Mouse (Mus musculus) heart, postnatal 0 days (tissue): ENCODE results near the gene Pnpla6. TPM values are rescaled to one million over a fixed set of nuclear protein-coding genes. Genes with fewer than 3 reads are reported as not detected.

Experiments used
- ATAC-seq: fragments of 200-750 bp; cut with Nextera tagmentation; 2 replicates; pipeline ENCODE4 v1.8.0; 2017; ENCODE audit warnings: low read depth, moderate number of reproducible peaks, moderate library complexity; ENCODE audit not compliant: insufficient read depth
- DNase-seq: peaks from one replicate; pipeline ENCODE4 v3.0.0-alpha.2; 2016; ENCODE audit warnings: low spot score
- H3K27ac ChIP-seq: fragments of 300-500 bp; sonication (generic); 2 replicates; pipeline ENCODE4 v1.5.1; 2014; ENCODE audit warnings: low read depth, mild to moderate bottlenecking
- H3K27me3 ChIP-seq: fragments of 300-500 bp; sonication (generic); 2 replicates; pipeline ENCODE4 v1.6.1; 2014; ENCODE audit warnings: low read length, mixed read lengths; ENCODE audit not compliant: control insufficient read depth, insufficient read depth
- H3K36me3 ChIP-seq: fragments of 300-500 bp; sonication (generic); replicated peaks from 2 replicates; pipeline ENCODE4 v1.6.1; 2014; ENCODE audit warnings: low read length, mixed read lengths; ENCODE audit not compliant: control insufficient read depth, insufficient read depth
- H3K4me1 ChIP-seq: fragments of 300-500 bp; sonication (generic); 2 replicates; pipeline ENCODE4 v1.6.1; 2014; ENCODE audit warnings: antibody characterized with exemption; ENCODE audit not compliant: control insufficient read depth, insufficient read depth
- H3K4me2 ChIP-seq: fragments of 300-500 bp; sonication (generic); 2 replicates; pipeline ENCODE4 v1.6.1; 2014; ENCODE audit warnings: low read depth, mild to moderate bottlenecking, low read length, moderate library complexity
- H3K4me3 ChIP-seq: fragments of 300-500 bp; sonication (generic); 2 replicates; pipeline ENCODE4 v1.5.1; 2014; ENCODE audit warnings: low read depth, low read length
- H3K9ac ChIP-seq: fragments of 300-500 bp; sonication (generic); replicated peaks from 2 replicates; pipeline ENCODE4 v1.6.1; 2014; ENCODE audit warnings: low read depth, low read length, mixed read lengths
- H3K9me3 ChIP-seq: fragments of 300-500 bp; sonication (generic); replicated peaks from 2 replicates; pipeline ENCODE4 v1.6.1; 2016; ENCODE audit warnings: low read length; ENCODE audit not compliant: control insufficient read depth
- CTCF ChIP-seq: IDR thresholded peaks from 2 replicates; pipeline ENCODE4 v1.5.1; 2016; ENCODE audit warnings: antibody characterized with exemption, control low read depth, low read depth
- EP300 ChIP-seq: IDR thresholded peaks from 2 replicates; pipeline ENCODE4 v1.6.1; 2016; ENCODE audit warnings: antibody characterized with exemption, low read depth
- WGBS: fragments of 180-500 bp; shearing (Covaris S2); extraction: QIAGEN DNeasy Blood & Tissue Kit; methylation state at CpG from one replicate; pipeline ENCODE4 v1.1.7; 2014; 5-methylcytosine and 5-hydroxymethylcytosine counted together
- polyA plus RNA-seq: library from polyadenylated mRNA; unstranded; fragments of >200 nt; fragmentation: Nextera tagmentation; extraction: Ambion mirVana; gene quantifications from 2 replicates; pipeline ENCODE4 v1.2.1, GENCODE M21; 2015
- total RNA-seq: library from RNA; depleted of rRNA; stranded (reverse); fragments of >200 nt; gene quantifications from 2 replicates; pipeline ENCODE4 v1.2.3, GENCODE M21; 2014; ENCODE audit warnings: low replicate concordance; rRNA removed

The Pnpla6 gene
- total and polyA plus RNA-seq, 2 experiments from 2014 or later: 8.4 to 41.7 TPM

DNA sequence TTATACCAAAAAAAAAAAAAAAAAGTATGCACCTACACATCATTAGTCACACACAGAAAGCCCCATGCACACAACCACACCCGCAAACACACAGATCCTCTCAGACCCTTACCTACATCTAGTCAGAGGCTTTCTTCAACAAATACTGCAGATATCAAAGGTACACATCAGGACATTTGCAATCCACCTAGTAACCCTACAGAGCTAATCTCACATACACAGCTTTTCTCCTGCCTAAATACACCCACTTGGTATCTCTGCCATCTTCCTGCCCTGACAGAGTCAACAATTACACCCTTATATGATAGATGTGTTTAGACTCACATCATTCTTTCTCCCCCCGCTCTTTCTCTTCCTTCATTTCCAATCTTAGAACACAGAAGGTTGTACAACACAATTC is 71.3 kb downstream of the Pnpla6 start:
- Histone ChIP-seq H3K9me3 (no peaks in the 10 kb centered on the region), H3K4me2 (no peak overlapping the region), H3K4me3 (no peak overlapping the region), H3K27ac (no peak overlapping the region), H3K36me3 (no peaks in the 10 kb centered on the region), H3K9ac (no peak overlapping the region), H3K4me1 (peaks cover 5% of the 10 kb centered on the region; the same call in 1 of the 2 replicates), H3K27me3 (peaks cover 18% of the 10 kb centered on the region; the same call in 1 of the 2 replicates)
- TF ChIP-seq EP300 (no peak), CTCF (no peak)
- DNase-seq: no peak
- no peak for ATAC-seq
- WGBS: 93% methylated on average over 2 of the region's 2 CpGs

DNA sequence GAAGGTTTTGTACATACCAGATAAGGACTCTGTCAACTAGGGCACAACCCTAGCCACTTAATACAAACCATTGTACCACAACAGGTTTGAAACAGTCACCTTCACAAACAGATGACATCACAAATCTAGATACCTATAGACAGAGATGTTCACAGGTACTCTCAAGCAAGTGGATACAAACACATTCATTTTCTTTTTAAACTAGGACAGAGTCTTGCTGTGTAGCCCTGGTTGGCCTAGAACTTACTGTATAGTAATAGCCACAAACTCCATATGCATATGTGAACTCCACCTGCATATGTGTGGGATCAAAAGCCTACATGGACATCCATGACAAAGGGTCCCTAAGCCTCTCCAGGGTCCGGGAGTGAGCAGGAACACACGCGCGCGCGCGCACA is 71.8 kb downstream of the Pnpla6 start, which contains the start of gene Camsap3:
Gene Camsap3 (plus strand): TSS at position 301 of the 398 bp plus-strand sequence.
- peak within 1 kb of the TSS; percentile 71 for H3K4me3 ChIP-seq
- H3K36me3 ChIP-seq: no peaks in the 10 kb centered on the region
- WGBS: 8% methylated on average over 7 of the region's 7 CpGs
- peaks cover 18% of the 10 kb centered on the region; the same call in 1 of the 2 replicates for H3K27me3 ChIP-seq
- no peak for DNase-seq
- H3K9ac ChIP-seq: peak within 1 kb of the TSS; percentile 53
- no peak within 1 kb of the TSS for H3K27ac ChIP-seq
- no peak for TF ChIP-seq CTCF
- H3K4me2 ChIP-seq: peak within 1 kb of the TSS; percentile 100
- peaks cover 5% of the 10 kb centered on the region; the same call in 1 of the 2 replicates for H3K4me1 ChIP-seq
- no peaks in the 10 kb centered on the region for H3K9me3 ChIP-seq
- no peak for ATAC-seq

DNA sequence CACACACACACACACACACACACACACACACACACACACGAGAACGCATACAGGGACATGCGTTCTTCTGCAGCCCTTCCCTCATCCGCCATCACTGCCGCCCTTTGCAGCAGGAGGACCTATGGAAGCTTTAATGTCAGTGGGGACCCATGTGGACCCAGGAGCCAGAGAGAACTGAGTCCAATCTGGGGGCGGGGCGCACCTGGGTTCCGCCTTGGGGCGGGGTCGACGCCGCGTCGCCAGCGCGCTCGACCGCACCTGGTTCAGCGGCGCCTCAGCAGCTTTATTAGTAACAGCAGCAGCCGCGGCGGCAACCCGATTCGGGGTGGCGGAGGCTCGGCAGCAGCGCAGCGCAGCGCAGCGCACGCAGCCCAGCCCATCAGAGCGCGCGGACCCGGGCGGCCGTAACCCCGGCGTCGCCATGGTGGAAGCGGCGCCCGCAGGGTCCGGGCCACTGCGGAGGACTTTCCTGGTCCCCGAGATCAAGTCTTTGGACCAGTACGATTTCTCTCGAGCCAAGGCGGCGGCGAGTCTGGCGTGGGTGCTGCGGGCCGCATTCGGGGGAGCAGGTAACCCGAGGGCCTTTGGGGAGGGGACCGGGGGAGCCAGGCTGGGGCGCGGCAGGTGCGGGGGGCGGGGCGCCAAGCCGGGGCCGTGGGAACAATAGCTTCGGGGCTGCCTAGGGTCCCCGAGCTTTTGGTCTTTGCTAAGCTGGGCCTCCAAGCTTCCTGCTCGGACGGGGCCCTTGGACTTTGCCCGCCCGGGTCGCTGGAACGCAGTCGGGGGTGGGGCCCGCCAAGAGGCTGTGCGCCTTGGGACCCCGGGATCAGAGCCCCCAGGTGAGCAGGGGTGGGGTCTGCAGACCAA is 72.4 kb downstream of the Pnpla6 start:
- ATAC-seq: peak; percentile 66; the same call in 1 of the 2 replicates
- DNase-seq: peak; percentile 13

DNA sequence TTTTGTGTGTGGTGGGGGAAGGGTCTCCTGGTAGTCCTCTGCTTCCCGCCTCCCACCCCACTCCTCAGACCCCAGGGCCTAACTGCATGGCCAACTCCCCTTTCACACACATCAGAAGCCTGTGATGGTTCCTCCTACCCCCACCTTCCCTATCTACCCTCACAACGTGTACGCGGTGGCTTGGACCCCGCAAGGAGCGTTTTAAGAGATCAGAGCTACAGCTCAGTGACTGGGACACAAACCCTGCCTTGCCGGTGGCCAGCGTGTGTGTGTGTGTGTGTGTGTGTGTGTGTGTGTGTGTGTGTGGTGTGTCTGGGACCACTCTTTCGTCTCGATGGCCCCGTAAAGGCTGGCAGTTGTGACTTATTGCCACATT is 73.1 kb downstream of the Pnpla6 start:
- no peaks in the 10 kb centered on the region for H3K9me3 ChIP-seq
- 0 out of 2 replicates have a peak, but pooled peaks have one; percentile 10 for ATAC-seq
- no peak overlapping the region for H3K27ac ChIP-seq
- peak overlapping the region; percentile 53; the same call in 1 of the 2 replicates for H3K9ac ChIP-seq
- no peaks in the 10 kb centered on the region for H3K36me3 ChIP-seq
- peak overlapping the region; percentile 100 for H3K4me2 ChIP-seq
- peaks cover 18% of the 10 kb centered on the region; the same call in 1 of the 2 replicates for H3K27me3 ChIP-seq
- no peak for DNase-seq
- H3K4me1 ChIP-seq: peaks cover 5% of the 10 kb centered on the region; the same call in 1 of the 2 replicates
- TF ChIP-seq EP300 (no peak), CTCF (no peak)
- WGBS: 21% methylated on average over 11 of the region's 11 CpGs
- H3K4me3 ChIP-seq: peak overlapping the region; percentile 71

More for the DNA sequence above, 72.4 kb downstream of the Pnpla6 start:
- WGBS: under 1% methylated on average over 77 of the region's 77 CpGs
- no peak for TF ChIP-seq EP300
- Histone ChIP-seq H3K4me1 (peaks cover 5% of the 10 kb centered on the region; the same call in 1 of the 2 replicates), H3K36me3 (no peaks in the 10 kb centered on the region), H3K27me3 (peaks cover 18% of the 10 kb centered on the region; the same call in 1 of the 2 replicates), H3K9ac (peak overlapping the region; percentile 53), H3K9me3 (no peaks in the 10 kb centered on the region), H3K27ac (no peak overlapping the region), H3K4me3 (peak overlapping the region; percentile 71), H3K4me2 (peak overlapping the region; percentile 100)

DNA sequence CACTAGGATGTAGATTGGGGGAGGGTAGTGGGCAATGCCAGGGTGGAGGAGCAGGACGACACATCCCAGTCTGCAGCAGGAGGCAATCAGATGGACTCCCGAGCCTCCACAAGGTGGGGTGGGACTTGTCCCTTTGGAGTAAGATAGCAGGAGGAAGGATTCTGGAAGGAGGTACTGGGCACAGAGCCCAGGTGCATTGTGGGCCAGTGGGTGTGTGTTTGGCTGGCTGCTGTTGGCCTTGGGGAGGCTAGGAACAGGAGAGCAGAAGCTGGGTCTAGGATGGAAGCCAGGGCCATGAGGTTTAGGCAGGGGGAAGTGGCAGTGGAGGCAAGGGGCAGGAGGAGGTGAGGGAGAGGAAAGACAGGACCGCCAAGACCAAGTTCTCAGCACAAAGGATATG is 78.3 kb downstream of the Pnpla6 start:
- no peak overlapping the region for H3K9ac ChIP-seq
- ATAC-seq (no peak), DNase-seq (no peak)
- no peaks in the 10 kb centered on the region for H3K4me1 ChIP-seq
- no peak overlapping the region for H3K4me3 ChIP-seq
- H3K27ac ChIP-seq: no peak overlapping the region
- no peak overlapping the region for H3K4me2 ChIP-seq
- 35% methylated on average over 3 of the region's 3 CpGs for WGBS
- no peaks in the 10 kb centered on the region for H3K27me3 ChIP-seq
- H3K9me3 ChIP-seq: no peaks in the 10 kb centered on the region
- H3K36me3 ChIP-seq: no peaks in the 10 kb centered on the region
- TF ChIP-seq CTCF: no peak
- no peak for TF ChIP-seq EP300

Other genes with a start within 250 kb of the Pnpla6 start
- gene Insr, start 235.8 kb upstream of the Pnpla6 start, total RNA-seq: 82.7 and 125 TPM in 2 replicates
- gene Insr, start 235.8 kb upstream of the Pnpla6 start, polyA plus RNA-seq: 50.2 and 51.4 TPM in 2 replicates
- gene A430078G23Rik, start 162.0 kb upstream of the Pnpla6 start, total RNA-seq: 0.89 TPM in 1 of 2 replicates, not detected in the other
- gene A430078G23Rik, start 162.0 kb upstream of the Pnpla6 start, polyA plus RNA-seq: not detected in 2 replicates
- gene Arhgef18, start 122.4 kb upstream of the Pnpla6 start, total RNA-seq: 12.6 and 28.8 TPM in 2 replicates
- 2.8 and 3.4 TPM in 2 replicates for gene Arhgef18, start 122.4 kb upstream of the Pnpla6 start, polyA plus RNA-seq
- gene Pex11g, start 47.7 kb upstream of the Pnpla6 start, total RNA-seq: 8.9 and 14.1 TPM in 2 replicates
- 6.8 and 7.3 TPM in 2 replicates for gene Pex11g, start 47.7 kb upstream of the Pnpla6 start, polyA plus RNA-seq
- not detected in 2 replicates for gene Tex45, start 44.5 kb upstream of the Pnpla6 start, total RNA-seq
- gene Tex45, start 44.5 kb upstream of the Pnpla6 start, polyA plus RNA-seq: not detected in 2 replicates
- gene Zfp358, start 22.2 kb upstream of the Pnpla6 start, total RNA-seq: 59.7 and 70.8 TPM in 2 replicates
- 25.0 and 25.7 TPM in 2 replicates for gene Zfp358, start 22.2 kb upstream of the Pnpla6 start, polyA plus RNA-seq
- 47.6 and 56.5 TPM in 2 replicates for gene Mcoln1, start 14.9 kb upstream of the Pnpla6 start, total RNA-seq
- 32.7 and 32.9 TPM in 2 replicates for gene Mcoln1, start 14.9 kb upstream of the Pnpla6 start, polyA plus RNA-seq
- gene C330021F23Rik, start 52.6 kb downstream of the Pnpla6 start, total RNA-seq: 1.3 and 1.9 TPM in 2 replicates
- 2.0 and 2.3 TPM in 2 replicates for gene C330021F23Rik, start 52.6 kb downstream of the Pnpla6 start, polyA plus RNA-seq
- gene Camsap3, start 71.9 kb downstream of the Pnpla6 start, total RNA-seq: 2.1 and 7.9 TPM in 2 replicates
- 0.33 and 0.43 TPM in 2 replicates for gene Camsap3, start 71.9 kb downstream of the Pnpla6 start, polyA plus RNA-seq
- 26.8 and 27.0 TPM in 2 replicates for gene Xab2, start 105.9 kb downstream of the Pnpla6 start, total RNA-seq
- gene Xab2, start 105.9 kb downstream of the Pnpla6 start, polyA plus RNA-seq: 20.0 TPM in 2 replicates
- gene Pet100, start 106.2 kb downstream of the Pnpla6 start, total RNA-seq: 2.4 and 14.4 TPM in 2 replicates
- gene Pet100, start 106.2 kb downstream of the Pnpla6 start, polyA plus RNA-seq: 112 and 121 TPM in 2 replicates
- gene Pcp2, start 110.2 kb downstream of the Pnpla6 start, total RNA-seq: not detected in 2 replicates
- not detected in 2 replicates for gene Pcp2, start 110.2 kb downstream of the Pnpla6 start, polyA plus RNA-seq
- 15.2 and 30.5 TPM in 2 replicates for gene Stxbp2, start 115.6 kb downstream of the Pnpla6 start, total RNA-seq
- gene Stxbp2, start 115.6 kb downstream of the Pnpla6 start, polyA plus RNA-seq: 13.8 and 14.5 TPM in 2 replicates
- gene Retn, start 140.4 kb downstream of the Pnpla6 start, total RNA-seq: not detected in 2 replicates
- gene Retn, start 140.4 kb downstream of the Pnpla6 start, polyA plus RNA-seq: not detected in 2 replicates
- not detected in 2 replicates for gene Mcemp1, start 150.4 kb downstream of the Pnpla6 start, total RNA-seq
- gene Mcemp1, start 150.4 kb downstream of the Pnpla6 start, polyA plus RNA-seq: 0.27 and 0.30 TPM in 2 replicates
- not detected in 2 replicates for gene Fcor, start 157.0 kb downstream of the Pnpla6 start, total RNA-seq
- 1.3 and 1.7 TPM in 2 replicates for gene Fcor, start 157.0 kb downstream of the Pnpla6 start, polyA plus RNA-seq
- gene Trappc5, start 160.9 kb downstream of the Pnpla6 start, total RNA-seq: 31.1 and 38.0 TPM in 2 replicates
- gene Trappc5, start 160.9 kb downstream of the Pnpla6 start, polyA plus RNA-seq: 29.2 and 29.8 TPM in 2 replicates
- gene Fcer2a, start 178.8 kb downstream of the Pnpla6 start, total RNA-seq: not detected in 2 replicates
- gene Fcer2a, start 178.8 kb downstream of the Pnpla6 start, polyA plus RNA-seq: 0.11 TPM in 1 of 2 replicates, not detected in the other
- 5.6 TPM in 1 of 2 replicates, not detected in the other for gene Clec4g, start 205.3 kb downstream of the Pnpla6 start, total RNA-seq
- 1.9 and 2.5 TPM in 2 replicates for gene Clec4g, start 205.3 kb downstream of the Pnpla6 start, polyA plus RNA-seq
- gene Cd209a, start 233.6 kb downstream of the Pnpla6 start, total RNA-seq: not detected in 2 replicates
- not detected in 2 replicates for gene Cd209a, start 233.6 kb downstream of the Pnpla6 start, polyA plus RNA-seq